Mouse (Mus musculus) common myeloid progenitor, adult 5-6 weeks (primary cell): ENCODE measurements around the gene Fabp6. TPM values are rescaled to one million over a fixed set of nuclear protein-coding genes. Genes with fewer than 3 reads are reported as not detected.
A peak's percentile ranks its signal among the peaks of the same experiment; 100 is the strongest.

Source experiments
- ATAC-seq: replicated peaks from 2 replicates; pipeline ENCODE4 v1.8.0; 2016; ENCODE audit warnings: low read depth, mild to moderate bottlenecking, moderate TSS enrichment, inconsistent platforms; ENCODE audit not compliant: poor library complexity, severe bottlenecking
- total RNA-seq: library from RNA; stranded (forward); fragments of 200-1000, 187-1606 nt; gene quantifications from 2 replicates; pipeline ENCODE4 v1.2.3, GENCODE M21; 2017

Fabp6 gene
- total RNA-seq, 1 experiment from 2014 or later = not detected

DNA sequence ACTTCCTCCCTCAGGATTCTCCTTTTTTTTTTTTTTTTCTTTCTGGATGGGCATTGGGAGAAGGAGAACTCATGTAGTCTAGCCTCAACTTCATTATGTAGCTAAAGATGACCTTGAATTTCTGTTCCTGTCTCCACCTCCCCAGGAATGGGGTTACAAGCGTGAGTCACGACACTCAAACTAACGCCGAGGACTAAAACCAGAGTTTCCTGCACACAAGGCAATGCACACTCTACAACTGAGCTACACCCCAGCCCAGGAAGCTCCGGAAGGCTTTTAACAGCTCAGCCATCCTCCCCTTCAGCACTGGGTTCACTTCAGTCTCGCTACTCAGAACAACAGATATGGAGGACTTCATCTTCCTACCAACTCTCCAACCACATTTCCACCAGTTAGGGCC lies 3.6 kb upstream of the Fabp6 start:
- no peak for ATAC-seq

DNA sequence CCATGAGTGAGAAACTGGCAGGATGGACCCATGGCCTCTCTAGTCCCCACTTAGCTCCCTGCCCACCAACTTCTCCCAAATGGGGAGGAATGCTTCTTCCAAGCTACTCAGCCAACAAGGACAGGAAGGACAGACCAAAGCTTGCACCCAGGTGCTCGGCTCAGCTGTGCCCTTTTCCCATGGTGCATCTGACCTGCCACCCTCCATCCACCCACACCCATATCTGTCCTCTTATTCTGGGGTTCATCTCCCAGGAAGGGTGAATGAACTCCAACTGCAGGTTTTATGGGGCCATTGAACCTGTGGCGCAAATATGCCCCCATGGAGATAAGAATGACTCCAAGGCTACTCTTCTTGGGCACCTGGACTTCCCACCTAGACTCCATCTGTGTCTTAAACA lies 2.9 kb upstream of the Fabp6 start:
- ATAC-seq = no peak

DNA sequence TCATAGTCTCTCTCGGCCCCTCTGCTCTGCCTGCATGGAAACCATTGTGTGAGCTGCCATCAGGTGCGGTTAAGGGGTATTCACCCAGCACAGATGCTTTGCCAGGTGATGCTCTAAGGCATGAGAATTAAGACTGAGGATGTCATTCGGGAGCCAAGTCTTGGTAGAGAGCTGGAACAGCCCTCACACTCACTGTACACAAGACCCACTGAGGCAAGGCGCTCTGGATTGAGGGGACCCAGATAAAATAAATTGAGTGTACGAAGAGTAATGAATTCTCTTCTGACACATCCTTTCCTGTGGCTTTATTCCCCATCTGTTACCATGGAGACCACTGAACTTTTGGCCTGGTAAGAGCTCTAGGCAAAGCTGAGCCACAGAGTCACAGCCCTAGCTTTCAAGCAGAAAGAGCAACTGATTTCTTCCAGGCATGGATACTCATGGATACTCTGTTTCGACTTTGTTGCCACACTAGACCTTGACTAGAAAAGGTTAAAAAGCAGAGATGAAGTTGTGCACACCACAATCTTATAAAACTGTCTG lies 11.7 kb downstream of the Fabp6 start:
- no peak for ATAC-seq

DNA sequence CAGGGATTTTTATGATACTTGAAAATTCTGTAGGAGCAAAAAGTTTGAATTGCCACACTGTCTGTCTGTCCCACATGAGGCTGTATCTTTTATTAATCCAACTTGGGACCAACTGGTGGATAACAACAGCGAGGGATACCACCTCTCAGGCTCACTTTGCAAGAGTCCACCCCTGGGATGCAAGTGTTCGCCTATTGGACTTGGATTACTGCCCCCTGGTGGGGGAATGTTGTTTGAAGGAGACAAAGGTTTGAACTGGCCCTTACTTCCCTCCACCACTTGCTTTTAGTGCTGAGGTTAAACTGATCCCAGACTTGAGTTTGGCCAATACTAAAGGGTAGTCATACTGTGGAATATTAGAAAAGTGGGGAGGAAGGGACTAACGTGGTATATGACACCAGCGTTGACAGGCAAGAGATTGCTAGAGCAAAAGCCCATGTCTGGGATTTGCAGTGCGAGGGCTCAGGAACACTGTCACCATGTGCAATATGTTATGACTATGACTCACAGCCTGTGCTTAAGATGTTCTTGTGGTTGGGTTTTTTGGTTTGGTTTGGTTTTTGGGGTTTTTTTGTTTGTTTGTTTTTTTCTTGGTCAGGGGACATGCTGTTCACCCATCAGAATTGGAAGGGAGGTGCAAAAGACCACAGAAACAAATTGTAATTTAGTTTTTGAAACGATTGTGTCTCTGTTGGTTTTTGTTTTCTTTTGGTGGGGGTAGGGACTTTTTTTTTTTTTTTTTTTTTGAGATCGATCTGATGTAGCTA lies 14.8 kb downstream of the Fabp6 start, which contains the start of gene 4933415A04Rik:
TSS of gene 4933415A04Rik (plus strand) at position 717 of the 767 bp plus-strand sequence.
- ATAC-seq = peak; percentile 89

DNA sequence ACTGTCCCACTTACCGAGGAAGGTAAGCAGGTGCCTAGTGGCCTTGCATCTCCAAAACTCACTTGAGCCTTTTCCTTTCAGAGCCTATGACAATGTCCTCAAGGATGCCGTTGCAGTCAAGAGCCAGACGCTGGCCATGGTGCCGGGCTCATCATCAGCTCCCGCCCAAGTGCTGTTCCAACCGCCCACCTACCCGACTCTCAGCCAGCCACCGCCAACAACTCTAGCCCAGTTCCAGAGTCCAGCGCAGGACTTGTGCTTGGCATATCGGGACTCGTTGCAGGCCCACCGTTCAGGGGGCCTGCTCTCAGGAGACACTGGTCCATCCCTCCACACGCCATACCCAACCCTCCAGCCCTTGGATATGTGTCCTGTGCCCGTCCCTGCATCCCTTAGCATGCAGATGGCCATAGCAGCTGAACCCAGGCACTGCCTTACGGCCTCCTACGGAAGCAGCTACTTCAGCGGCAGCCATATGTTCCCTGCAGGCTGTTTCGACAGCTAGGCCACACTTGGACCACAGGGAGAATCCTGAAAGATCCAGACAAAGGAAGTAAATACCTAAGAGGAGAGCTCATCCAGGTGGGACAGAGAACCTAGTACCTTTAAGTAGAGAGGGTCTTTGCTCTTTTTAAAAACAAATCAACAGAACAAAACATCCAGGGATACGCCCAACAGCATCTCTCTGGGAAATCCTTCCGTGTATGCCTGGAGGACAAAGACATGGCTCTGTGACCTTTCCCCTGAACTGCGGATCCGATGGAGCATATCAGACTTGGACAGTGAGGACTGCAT lies 15.9 kb downstream of the Fabp6 start:
- no peak for ATAC-seq

DNA sequence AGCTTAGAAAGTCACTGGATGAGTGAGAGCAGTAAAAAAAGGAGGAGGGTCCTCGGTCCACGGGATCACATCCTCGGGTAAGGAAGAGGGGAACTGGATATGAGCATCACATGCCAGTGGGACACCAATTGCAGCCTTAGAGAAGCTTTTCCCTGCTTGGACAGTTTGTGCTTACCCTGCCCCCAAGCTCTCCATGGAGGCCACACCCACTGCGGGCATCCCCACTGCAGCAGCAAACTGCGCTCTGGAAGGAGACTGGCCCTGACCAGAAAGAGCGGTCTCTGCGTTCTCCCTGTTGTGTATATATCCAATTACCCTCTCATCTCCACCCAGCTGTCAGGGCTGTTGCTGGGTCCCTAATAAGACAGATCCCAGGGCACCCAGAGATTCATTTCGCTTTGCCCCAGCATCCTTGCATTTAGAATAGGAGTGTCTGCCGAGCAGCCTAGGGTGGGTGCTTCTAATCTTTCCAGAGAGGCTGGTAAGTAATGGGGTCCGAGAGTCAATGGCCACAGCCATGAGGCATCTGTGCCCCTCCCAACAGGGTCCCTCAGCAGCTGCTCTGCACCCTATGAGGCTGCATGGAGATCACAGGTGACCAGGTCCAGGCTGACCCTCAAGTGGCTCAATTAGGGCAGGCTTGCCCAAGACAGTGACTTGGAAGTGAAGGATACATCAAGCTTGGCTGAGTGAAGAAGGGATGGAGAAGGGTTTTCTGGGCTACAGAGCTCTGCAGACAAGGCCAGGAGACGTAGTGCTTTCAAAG lies 23.4 kb downstream of the Fabp6 start:
- no peak for ATAC-seq

DNA sequence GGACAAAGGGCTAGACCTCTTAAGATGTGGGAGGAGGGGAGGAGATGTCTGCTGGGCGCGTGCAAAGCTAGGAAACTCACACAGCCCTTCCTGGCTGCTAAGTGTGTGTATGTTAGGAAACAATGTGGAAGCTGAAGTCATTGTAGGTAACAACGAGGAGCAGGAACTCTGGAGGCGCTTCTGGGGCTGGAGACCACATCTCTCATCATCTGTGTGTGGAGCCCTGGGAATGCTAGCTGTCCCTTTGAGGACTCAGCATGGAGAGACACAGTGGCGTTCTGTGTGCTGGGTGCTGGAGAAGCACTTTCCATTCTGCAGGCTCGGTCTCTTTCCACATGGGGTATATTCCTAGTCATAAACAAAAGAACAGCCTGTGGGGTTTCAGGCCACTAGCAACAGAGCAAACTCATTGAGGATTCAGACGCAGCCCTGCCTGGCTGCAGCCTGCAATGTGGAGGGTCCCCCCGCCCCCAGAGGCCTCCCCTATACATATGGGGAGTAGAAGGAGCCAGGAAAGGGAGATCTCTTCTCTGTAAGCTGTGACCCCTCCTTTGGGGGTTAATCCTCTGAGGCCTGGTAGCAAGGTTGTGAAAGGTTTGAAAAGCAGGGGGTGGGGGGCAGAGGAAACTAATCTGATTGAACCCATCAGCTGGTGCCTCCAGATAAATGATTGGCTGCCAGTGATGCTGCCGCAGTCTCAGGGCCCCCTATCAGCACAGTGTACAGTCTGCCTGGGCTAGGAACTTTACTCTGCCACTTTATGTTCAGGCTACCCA lies 25.8 kb downstream of the Fabp6 start:
- ATAC-seq = peak; percentile 55

DNA sequence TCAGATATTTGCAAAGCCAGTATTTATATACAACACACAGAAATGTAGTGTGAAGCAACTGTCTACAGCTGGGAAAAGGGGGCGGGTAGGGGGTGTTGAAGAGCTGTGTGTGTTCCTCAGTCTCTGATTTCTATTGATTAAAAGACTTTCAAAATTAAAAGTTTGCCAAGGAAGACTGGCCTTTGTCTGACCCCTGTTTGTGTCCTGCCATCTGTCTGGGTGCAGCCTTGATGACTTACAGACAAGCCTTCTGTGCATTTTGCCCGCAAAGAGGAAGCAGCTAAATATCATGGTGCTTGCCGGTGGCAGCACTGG lies 26.3 kb downstream of the Fabp6 start:
- peak; percentile 90 for ATAC-seq

DNA sequence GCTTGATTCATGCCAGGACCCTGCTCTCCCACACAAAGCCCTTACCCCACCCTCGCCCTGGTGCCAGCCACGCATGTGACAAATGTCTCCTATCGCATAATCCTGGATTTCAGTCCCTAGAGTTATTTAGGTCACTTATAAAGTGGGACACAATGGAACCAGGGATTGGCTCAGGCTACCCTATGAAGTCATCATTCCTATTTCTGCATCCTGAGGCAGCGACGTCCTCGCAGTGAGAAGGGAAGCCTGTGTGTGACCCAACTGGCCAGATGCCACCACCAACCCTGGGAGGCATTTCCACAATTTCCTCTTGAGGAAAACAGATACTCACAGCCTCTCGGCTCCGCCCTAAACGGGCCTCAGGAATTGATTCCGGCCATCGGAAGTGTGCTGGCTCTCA lies 31.7 kb downstream of the Fabp6 start:
- ATAC-seq = peak; percentile 79

DNA sequence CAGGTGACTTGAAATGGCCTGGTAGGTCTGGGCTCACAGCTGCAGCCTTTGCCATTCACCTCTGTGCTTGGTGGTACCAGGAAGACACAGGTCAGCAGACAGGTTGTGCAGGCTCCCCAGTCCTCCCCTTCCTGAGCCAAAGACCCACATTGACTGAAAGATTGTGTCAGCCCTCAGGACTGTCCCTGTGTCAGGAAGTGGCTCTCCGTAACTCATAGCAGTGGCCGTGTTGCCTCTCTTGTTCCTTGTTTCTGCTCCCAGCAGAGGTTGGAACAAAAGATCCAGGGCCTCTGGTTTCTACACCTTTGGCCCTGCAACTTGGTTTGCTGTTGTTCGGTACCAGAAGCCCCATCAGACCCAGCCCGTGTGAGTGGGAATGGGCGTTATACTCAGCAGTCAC lies 32.2 kb downstream of the Fabp6 start:
- peak; percentile 29 for ATAC-seq

DNA sequence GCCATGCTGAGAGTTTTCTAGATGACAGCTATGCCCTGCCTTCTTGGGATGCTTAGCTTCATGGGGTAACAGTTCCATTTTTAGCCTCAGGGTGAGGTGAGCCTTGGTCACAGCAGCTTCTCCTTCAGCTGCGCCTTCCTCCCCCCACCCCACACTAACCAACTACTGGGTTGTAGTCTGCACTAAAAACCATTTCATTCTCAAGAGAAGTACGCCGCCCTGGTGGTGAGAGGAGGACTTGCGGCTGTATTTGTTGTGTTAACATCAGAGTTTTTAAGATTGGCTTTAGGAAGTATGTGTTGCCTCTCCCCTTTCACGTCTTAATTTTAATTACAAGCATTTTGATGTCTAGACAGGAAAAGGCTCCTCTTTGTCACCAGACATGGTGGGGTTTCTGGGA lies 33.1 kb downstream of the Fabp6 start:
- peak; percentile 73 for ATAC-seq

DNA sequence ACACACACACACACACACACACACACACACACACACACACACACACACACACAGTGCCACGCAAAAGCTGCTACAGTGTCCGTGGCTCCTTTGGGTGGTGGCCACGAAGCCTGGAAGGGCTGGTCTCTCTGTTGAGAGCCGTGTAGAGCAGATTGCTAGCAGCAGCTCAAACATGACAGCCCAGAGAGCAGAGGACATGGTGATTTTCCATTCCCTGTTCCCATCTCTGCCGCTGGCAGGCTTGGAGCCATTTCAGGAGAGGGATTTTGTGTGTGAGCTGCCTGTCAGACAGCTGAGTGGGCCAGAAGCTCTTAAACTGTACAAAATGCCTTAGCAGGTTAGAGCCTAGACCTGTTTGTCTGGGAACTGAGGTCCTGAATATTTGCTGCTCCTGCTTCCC lies 34.6 kb downstream of the Fabp6 start:
- no peak for ATAC-seq

DNA sequence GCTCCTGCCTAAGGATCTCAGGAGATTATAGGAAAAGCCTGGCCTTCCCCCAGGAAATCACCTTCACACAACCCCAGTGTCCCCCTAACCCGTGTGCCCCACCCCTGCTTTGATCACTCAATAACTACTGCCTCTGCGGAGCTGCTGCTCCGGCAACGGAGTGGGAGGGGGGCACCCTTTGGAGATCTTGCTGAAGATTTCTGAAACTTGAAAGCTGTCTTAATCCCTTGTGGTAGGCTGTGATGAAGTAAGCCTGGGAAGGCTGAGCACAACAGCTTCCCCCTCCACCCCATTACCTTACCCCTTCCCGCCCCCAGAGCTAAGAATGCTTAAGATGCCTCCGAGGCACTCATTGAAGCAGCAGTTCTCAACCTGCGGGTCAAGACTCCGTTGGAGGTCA lies 35.5 kb downstream of the Fabp6 start:
- ATAC-seq = no peak

DNA sequence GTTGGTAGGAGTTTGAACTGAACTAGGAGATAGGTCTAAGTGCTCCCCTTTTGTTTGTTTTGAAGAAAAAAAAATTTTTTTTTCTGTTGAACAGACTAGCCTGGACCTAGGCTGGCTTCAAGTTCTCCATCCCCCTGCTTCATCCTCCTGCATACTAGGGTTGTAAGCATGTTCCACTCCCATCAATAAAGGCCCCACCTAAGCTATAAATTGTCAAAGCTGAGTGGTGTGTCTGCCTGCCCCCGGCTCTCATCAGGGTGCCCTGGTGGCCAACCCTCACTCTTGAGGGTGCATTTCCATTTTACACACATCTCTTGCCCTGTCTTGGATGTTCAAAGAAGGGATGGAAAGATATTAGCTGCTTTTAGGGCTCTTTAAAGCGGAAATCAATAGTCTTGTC lies 35.9 kb downstream of the Fabp6 start:
- no peak for ATAC-seq

DNA sequence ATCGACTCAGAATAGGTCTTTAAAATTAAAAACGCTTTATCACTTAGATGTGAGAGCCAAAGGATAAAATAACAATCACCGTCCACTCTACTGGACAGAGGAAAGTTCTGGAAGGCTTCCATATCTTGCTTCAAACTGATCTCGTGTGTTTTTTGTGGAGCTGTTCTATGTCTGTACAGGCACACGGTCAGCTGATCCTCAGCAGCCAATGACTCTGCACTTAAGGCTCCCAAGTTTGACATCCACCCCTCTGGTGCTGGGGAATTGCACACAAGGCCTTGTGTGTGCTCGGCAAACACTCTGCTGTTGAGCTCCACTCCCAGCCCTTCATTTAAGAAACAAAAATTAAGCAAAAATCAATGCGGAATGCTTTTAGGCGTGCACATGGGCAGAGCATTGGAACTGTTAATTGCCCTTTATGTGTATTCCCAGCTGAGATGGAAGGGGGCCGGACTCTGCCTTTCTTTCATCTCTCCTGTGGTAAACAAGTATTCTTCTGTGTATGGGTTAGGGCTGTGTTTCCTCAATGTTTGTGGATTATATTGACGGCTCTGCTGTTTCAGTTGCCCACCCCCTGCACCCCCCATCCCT lies 37.6 kb downstream of the Fabp6 start:
- no peak for ATAC-seq

DNA sequence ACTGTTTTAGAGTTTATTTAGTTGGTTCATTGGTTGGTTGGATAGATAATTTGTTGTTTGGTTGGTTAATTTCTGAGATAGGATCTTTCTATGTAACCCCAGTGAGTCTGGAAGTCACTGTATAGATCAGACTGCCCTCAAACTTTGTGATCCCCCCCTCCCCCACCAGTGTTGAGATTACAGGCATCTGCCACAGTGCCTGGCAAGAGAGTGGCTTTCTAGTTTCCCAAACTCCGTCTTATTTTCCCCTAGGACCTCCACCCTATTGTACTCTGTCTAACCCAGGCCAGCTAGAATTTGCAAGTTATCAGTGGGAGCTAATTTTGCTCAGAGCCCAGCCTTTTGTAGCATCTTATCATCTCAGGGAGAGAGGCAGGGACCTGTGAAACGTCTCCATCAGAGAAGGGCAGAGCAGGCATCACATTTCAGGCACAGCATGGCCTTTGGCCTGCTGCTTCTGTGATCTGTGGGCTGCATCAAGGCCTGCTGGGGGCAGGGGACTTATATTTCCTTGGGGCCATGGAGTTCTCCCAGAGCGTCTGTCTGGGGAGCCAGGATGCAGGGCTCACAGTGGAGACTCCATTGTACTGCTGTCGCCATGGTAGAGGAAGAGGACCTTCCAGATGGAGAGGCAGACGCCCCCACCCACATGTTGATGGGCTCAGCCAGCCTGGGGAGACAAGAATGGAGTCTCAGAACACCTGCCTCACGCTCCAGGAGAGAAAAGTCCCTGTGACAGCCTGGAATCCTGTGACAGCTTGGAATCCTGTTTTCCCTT lies 41.6 kb downstream of the Fabp6 start:
- ATAC-seq = no peak

DNA sequence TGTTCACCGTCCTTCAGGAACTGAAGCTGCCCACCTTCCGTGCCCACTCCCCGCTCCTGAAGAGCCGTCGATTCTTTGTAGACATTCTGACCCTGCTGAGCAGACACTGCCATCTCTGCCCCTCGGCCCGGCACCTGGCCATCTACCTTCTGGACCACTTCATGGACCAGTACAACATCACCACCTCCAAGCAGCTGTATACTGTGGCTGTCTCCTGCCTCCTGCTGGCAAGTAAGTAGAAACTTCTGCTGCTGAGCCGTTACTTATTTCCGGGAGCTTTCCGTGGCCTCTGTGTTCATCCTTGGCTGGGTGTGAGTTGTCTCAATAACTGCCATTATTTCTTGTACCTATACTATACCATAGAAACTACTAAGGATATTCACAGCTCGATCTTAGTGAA lies 44.8 kb downstream of the Fabp6 start:
- ATAC-seq = no peak

DNA sequence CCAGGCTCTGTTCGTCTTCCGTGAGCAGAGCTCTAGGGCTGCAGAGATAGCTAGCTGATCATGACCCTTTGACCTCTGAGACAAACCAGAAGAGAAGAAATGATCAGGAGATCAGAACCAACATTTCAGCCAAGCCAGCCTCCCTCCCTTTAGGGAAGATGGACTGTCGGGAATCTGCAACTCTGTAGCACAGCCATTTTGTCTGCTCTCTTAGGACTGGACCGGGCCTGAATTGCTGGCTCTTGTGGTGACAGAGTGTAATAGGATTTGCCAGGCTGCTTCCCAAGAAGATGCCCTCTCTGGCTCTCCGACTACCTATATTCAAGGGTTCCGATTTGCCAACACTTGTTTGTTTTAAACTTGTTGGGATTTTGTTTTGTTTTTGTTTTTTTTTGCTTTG lies 48.7 kb downstream of the Fabp6 start:
- no peak for ATAC-seq

DNA sequence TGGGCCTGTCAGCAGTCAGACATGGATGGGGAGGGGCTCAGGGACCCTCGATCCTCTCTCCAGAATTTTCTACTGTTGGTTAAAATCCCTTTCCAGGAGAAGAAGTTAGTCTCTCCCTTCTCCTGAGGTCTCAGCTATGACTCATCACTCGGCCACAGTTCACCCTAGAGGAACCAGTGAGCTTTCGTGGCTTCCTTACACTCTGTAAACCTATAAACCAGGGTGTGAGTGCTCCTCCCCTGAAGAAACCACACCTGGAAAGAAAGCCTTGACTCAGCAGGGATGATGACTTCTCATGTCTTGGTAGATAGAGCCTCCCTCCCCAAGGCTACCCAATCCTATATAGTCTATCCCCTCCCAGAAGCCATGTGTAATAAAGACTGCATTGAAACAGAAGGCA lies 49.6 kb downstream of the Fabp6 start:
- 0 out of 2 replicates have a peak, but pooled peaks have one; percentile 18 for ATAC-seq
